Mouse (Mus musculus): ENCODE results near the gene Pspc1.

The Pspc1 gene

GRCm38 (mm10) chr14:56695495-56695894, 82.6 kb downstream of the Pspc1 start:
- DNase-seq: no peak

GRCm38 (mm10) chr14:56689766-56690165, 88.3 kb downstream of the Pspc1 start:
- no peak for DNase-seq

- DNase-seq: no peak
These were observed 89.0 kb downstream of the Pspc1 start for GRCm38 (mm10) chr14:56689116-56689515.

GRCm38 (mm10) chr14:56685426-56685825, 92.7 kb downstream of the Pspc1 start:
- no peak for DNase-seq
